Mouse (Mus musculus) heart, embryonic 10.5 days (tissue): Measurements from ENCODE around the gene Bag6. TPM values are rescaled to one million over a fixed set of nuclear protein-coding genes. Genes with fewer than 3 reads are reported as not detected.

Source experiments
- DNase-seq: peaks from one replicate; pipeline ENCODE4 v3.0.0-alpha.2; 2017; ENCODE audit warnings: low spot score
- H3K27ac ChIP-seq: fragments of 300-500 bp; sonication (generic); 2 replicates; pipeline ENCODE4 v1.5.1; 2016; ENCODE audit warnings: mild to moderate bottlenecking
- H3K27me3 ChIP-seq: fragments of 300-500 bp; sonication (generic); 2 replicates; pipeline ENCODE4 v1.6.1; 2016; ENCODE audit warnings: mild to moderate bottlenecking; ENCODE audit not compliant: poor library complexity, insufficient read depth, severe bottlenecking
- H3K36me3 ChIP-seq: fragments of 300-500 bp; sonication (generic); 2 replicates; pipeline ENCODE4 v1.6.1; 2016; ENCODE audit warnings: mild to moderate bottlenecking, moderate library complexity
- H3K4me1 ChIP-seq: fragments of 300-500 bp; sonication (generic); 2 replicates; pipeline ENCODE4 v1.6.1; 2016; ENCODE audit warnings: mild to moderate bottlenecking
- H3K4me3 ChIP-seq: fragments of 300-500 bp; sonication (generic); 2 replicates; pipeline ENCODE4 v1.5.1; 2016; ENCODE audit warnings: mild to moderate bottlenecking, moderate library complexity
- H3K9me3 ChIP-seq: fragments of 300-500 bp; sonication (generic); 2 replicates; pipeline ENCODE4 v1.6.1; 2016; ENCODE audit warnings: mild to moderate bottlenecking, moderate library complexity
- WGBS: fragments of 180-500 bp; shearing (Covaris S2); methylation state at CpG from one replicate; pipeline ENCODE4 v1.1.7; 2016; 5-methylcytosine and 5-hydroxymethylcytosine counted together
- polyA plus RNA-seq: library from polyadenylated mRNA; unstranded; fragments of >200 nt; fragmentation: Nextera tagmentation; extraction: Ambion mirVana; gene quantifications from 2 replicates; pipeline ENCODE4 v1.2.1, GENCODE M21; 2016

The Bag6 gene
- polyA plus RNA-seq = 51.4 and 65.5 TPM in 2 replicates

DNA sequence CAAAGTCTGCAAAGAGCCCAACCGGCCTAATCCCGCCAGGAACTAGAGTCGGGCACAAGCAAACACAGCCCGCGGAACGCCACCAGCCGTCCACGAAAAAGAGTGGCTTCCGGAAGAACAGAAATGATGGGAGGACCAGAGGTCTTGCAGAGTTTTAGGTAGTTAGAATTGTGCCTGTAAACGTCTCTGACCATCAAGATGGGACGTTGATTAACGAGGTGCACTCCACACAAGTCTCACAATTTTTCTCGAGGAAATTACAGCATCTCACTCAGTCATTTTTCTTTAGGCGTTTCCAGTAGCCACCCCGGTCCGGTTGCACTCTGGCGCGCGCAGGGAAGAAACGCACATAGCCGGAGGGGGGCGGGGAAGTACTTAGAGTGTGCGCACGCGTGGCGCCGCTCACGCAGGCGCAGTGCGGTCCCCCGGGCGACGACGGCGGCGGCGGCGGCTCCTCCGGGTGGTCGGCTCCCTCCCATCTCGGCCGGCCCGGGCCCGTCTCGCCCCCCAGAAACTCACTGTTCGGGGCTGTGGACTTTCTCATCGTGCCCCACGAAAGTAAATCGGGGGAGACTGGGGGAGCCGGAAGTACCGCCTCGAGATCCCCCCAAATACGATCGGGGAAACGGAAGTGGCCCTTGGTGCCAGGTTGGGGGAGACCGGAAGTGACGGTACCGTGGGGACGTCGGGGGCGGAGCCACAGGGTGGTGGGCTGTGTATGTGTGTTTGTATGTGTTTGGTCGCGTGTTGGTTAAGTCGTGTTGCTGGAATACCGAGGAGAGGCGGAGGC lies at the start of gene Bag6:
TSS of gene Bag6 (plus strand) at position 378 of the 790 bp plus-strand sequence.
- no peaks in the 10 kb centered on the region for H3K9me3 ChIP-seq
- peaks cover 32% of the 10 kb centered on the region for H3K36me3 ChIP-seq
- peak within 1 kb of the TSS; percentile 99 for H3K27ac ChIP-seq
- under 1% methylated on average over 66 of the region's 66 CpGs for WGBS
- H3K4me1 ChIP-seq = peaks cover 12% of the 10 kb centered on the region; the same call in 1 of the 2 replicates
- no peaks in the 10 kb centered on the region for H3K27me3 ChIP-seq
- peak within 1 kb of the TSS; percentile 84 for H3K4me3 ChIP-seq
- DNase-seq = peak; percentile 95

DNA sequence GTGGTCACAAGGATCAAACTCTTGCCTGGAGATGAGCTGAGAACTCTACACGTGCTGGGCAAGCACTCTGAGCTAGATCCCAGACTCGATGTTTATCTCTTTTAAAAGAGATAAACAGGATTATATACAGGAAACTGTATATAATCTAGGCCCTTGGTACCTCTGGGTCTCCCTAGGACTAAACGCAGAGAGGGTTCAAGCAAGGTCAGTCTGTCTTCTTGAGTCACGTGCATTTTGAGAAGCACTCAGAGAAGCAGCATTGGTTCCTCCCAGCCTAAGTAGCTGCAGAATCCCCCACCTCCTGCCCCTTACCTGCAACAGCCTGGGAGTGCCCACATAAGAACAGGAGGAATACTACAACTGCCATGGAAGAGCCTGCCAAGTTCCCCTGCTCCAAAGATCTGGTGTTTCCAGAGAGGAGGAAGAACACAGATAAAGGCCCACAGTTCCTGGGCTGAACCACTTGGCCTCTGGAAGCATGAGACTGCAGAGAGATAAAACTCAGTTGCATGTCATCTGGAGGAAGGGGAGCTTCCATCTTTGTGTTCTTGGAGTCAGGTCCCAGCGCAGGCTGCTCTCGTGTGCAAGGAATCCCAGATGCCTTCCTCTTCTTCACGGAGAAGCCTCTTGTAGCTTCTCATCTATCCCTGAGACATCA lies 49.6 kb upstream of the Bag6 start, which contains the start of gene Ly6g6f:
TSS of gene Ly6g6f (minus strand) at position 403 of the 658 bp plus-strand sequence.
- peaks cover 17% of the 10 kb centered on the region for H3K4me1 ChIP-seq
- no peaks in the 10 kb centered on the region for H3K9me3 ChIP-seq
- WGBS = 61% methylated on average over 7 of the region's 7 CpGs
- H3K27ac ChIP-seq = no peak within 1 kb of the TSS
- H3K36me3 ChIP-seq = no peaks in the 10 kb centered on the region
- H3K4me3 ChIP-seq = no peak within 1 kb of the TSS
- peaks cover 4% of the 10 kb centered on the region for H3K27me3 ChIP-seq
- DNase-seq = no peak

DNA sequence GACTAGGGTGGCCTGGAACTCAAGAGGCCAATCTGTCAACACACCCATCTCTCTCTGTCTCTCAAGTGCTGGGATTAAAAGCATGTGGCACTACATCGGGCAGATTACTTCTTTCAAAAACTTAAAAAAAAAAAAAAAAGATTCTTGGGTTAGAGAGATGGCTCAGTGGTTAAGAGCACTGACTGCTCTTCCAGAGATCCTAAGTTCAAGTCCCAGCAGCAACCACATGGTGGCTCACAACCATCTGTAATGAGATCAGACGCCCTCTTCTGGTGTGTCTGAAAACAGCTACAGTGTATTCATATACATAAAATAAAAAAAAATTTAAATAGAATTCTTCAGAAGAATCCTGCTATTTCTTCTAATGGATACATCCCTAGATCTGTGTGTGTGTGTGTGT lies 46.8 kb upstream of the Bag6 start:
- H3K4me1 ChIP-seq = peaks cover 17% of the 10 kb centered on the region
- H3K36me3 ChIP-seq = peaks cover 23% of the 10 kb centered on the region
- no peaks in the 10 kb centered on the region for H3K27me3 ChIP-seq
- H3K9me3 ChIP-seq = no peaks in the 10 kb centered on the region
- H3K27ac ChIP-seq = no peak overlapping the region
- 45% methylated on average over 2 of the region's 2 CpGs for WGBS
- H3K4me3 ChIP-seq = no peak overlapping the region
- no peak for DNase-seq

DNA sequence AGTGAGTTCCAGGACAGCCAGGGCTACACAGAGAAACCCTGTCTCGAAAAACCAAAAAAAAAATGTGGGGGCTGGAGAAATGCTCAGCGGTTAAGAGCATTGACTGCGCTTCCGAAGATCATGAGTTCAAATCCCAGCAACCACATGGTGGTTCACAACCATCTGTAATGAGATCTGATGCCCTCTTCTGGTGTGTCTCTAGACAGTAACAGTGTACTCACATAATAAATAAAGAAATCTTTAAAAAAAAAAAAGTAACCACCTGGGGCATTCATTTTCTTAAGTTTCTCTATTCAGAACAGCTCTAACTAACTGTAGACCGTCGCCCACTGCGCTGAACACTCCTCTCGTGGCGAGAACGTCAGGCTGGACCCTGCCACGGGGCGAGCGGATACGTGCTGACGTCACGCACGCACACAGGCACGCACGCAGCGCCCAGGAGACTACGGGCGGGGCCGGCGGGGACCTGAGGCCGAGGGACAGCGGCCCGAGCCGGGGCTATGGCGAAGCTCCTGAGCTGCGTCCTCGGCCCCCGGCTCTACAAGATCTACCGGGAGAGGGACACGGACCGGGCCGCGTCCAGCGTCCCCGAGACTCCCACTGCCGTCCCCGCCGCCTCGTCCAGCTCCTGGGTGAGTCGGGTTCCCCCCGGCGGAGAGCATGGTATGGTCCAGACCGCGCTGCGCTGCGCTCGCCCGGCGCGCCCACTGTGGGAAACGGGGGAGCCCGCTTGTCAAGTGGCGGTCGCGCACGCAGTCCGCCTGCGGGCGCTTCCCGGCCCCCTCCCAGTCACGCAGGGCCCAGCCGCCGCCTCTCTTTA lies 45.9 kb upstream of the Bag6 start, which contains the start of gene Abhd16a:
TSS of gene Abhd16a (plus strand) at position 439 of the 820 bp plus-strand sequence.
- WGBS = 3% methylated on average over 67 of the region's 67 CpGs
- Histone ChIP-seq H3K36me3 (peaks cover 31% of the 10 kb centered on the region), H3K9me3 (no peaks in the 10 kb centered on the region), H3K27ac (peak within 1 kb of the TSS; percentile 99), H3K4me3 (peak within 1 kb of the TSS; percentile 82), H3K4me1 (peaks cover 17% of the 10 kb centered on the region), H3K27me3 (no peaks in the 10 kb centered on the region)
- DNase-seq = peak; percentile 96

DNA sequence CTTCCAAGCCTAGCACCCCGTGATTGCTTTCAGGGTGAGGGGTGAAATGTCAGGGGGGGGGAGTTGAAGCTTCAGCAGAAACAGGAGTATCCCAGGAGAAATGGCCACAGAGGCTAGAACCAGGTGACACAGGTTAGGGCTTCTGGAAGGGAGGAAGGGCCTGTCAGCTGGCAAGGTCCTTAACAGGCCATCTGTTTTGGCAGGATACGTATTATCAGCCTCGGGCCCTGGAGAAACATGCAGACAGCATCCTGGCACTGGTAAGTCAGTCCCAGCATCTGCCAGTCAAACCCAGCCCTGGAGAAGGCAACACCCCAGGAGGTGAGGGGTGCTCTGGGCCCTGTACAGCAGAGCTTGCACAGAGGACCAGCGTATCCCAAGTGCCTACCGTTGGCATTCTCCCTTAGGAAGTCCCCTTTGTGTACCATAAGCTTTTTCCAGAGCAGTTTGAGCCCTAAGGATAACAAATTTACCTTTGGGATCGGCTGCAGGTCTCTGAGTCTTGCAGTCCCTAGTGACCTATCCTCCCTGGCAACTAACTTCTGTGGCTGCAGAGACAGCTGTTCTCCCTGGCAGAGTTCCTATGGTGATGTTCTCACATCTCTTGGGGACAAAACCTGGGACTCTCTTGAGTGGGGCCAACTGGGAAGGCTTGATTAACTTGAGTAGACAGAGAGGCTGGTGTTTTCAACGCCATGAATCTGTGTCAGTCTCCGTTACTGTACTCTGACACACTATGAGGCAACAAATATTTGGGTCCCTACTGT lies 44.6 kb upstream of the Bag6 start:
- WGBS = 65% methylated on average over 8 of the region's 8 CpGs
- peaks cover 43% of the 10 kb centered on the region for H3K36me3 ChIP-seq
- no peaks in the 10 kb centered on the region for H3K9me3 ChIP-seq
- H3K27me3 ChIP-seq = no peaks in the 10 kb centered on the region
- H3K4me3 ChIP-seq = peak overlapping the region; percentile 82
- peaks cover 17% of the 10 kb centered on the region for H3K4me1 ChIP-seq
- peak overlapping the region; percentile 99; the same call in 1 of the 2 replicates for H3K27ac ChIP-seq
- no peak for DNase-seq

DNA sequence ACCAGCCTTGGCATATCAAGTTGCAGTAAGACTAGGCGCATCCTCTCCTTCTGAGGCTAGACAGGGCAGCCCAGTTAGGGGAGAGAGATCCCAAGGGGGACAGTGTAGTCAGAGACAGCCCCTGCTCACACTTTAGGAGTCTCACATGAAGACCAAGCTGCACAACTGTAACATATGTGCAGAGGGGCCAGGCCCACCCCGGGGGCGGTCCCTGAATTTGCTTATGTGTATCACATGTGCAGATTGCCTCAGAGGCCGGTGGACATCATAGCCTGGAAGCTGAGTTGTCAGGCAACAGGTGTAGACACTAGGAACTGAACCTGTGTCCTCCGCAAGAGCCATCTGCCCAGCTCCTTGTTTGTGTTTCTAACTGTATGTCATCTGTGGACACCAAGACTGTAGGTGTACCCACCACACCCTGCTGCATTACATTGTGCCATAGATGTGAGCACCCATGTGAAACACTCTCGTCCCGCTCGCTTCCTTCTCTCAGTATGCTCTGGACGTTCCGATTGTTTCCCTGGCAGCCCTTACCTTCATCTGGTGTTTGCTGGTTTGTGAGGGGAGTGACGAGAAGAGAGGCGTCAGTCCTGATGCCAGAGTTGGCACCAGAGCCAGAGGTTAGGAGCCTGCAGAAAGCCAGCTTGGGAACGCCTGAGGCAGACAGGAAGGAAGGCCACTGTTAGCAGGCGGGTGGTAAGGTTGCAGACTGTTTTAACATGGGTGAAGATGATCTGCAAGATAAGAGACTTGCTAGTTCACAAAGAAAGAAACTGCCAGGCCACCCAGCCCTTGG lies 42.4 kb upstream of the Bag6 start:
- WGBS = 89% methylated on average over 14 of the region's 14 CpGs

DNA sequence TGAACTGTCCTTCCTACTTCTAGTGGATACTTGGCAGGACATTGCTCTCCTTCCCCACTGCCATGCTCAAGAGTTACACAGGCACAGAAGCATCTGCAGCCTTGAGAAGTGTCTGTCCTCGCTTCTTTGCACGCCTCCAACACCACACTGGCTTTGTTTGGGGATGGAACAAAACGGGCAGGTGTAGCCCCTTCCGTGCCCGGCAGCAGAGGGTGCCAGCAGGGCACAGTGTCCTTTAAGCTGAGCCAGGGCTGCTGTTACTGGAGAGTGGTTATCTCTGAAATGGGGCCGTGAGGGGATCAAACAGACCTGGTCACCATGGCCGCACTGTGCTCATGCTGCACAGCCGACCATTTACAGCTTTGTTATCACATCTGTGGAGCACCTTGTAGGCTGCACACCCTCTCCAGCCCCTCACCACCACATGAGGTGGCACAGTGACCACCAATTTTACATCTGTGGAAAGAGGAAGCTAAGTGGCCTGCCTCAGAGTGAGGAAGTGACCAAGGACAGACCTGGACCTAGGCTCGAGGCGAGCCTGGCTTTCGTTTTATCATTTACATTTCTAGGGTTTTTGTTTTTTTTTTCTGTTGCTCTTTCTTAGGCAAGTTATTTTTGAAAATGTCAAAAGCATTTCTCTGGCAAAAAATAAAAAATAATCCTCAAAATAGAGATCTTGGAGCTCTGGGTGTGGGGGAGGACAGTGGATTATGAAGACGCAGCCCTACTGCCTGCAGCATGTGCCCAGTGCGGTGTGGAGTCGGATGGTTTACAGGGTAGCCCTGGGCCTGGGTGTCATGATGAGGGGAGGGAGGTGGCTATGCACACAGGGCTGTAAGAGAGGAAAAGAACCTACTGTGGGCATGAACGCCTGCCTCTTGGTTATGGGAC lies 40.3 kb upstream of the Bag6 start:
- H3K36me3 ChIP-seq = peaks cover 82% of the 10 kb centered on the region

More for the DNA sequence above, 42.4 kb upstream of the Bag6 start:
- DNase-seq = no peak
- Histone ChIP-seq H3K4me1 (peaks cover 17% of the 10 kb centered on the region), H3K27me3 (no peaks in the 10 kb centered on the region), H3K27ac (no peak overlapping the region), H3K4me3 (no peak overlapping the region), H3K9me3 (no peaks in the 10 kb centered on the region), H3K36me3 (peaks cover 65% of the 10 kb centered on the region)

DNA sequence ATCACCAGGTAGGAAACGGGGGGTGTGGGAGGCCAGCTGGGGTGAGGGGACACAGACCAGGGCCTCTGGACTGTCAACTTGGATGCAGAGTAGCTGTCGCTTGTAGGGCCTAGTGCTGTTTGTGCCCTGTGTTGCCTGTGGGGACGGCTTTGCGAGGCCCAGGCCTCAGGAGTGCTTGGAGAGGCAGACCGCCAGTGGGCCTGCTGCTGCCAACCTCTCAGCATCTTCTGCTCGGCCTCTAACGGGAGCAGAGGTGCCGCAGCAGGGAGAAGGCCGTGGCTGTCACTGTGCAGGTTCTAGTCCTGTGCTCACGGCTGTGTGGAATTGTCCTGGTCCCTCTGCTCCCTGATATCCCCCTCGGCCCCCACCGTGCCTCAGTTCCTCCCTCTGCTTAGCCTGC lies 38.4 kb upstream of the Bag6 start:
- Histone ChIP-seq H3K27me3 (no peaks in the 10 kb centered on the region), H3K9me3 (no peaks in the 10 kb centered on the region), H3K4me3 (no peak overlapping the region), H3K4me1 (peaks cover 13% of the 10 kb centered on the region), H3K27ac (peak overlapping the region; percentile 23; the same call in 1 of the 2 replicates), H3K36me3 (peaks cover 93% of the 10 kb centered on the region)
- 90% methylated on average over 12 of the region's 12 CpGs for WGBS
- DNase-seq = no peak

More for the DNA sequence above, 40.3 kb upstream of the Bag6 start:
- Histone ChIP-seq H3K27ac (0 out of 2 replicates have a peak overlapping the region, but pooled peaks have one; percentile 6), H3K4me3 (no peak overlapping the region), H3K9me3 (no peaks in the 10 kb centered on the region), H3K4me1 (peaks cover 12% of the 10 kb centered on the region), H3K27me3 (no peaks in the 10 kb centered on the region)
- DNase-seq = no peak
- 81% methylated on average over 15 of the region's 15 CpGs for WGBS

DNA sequence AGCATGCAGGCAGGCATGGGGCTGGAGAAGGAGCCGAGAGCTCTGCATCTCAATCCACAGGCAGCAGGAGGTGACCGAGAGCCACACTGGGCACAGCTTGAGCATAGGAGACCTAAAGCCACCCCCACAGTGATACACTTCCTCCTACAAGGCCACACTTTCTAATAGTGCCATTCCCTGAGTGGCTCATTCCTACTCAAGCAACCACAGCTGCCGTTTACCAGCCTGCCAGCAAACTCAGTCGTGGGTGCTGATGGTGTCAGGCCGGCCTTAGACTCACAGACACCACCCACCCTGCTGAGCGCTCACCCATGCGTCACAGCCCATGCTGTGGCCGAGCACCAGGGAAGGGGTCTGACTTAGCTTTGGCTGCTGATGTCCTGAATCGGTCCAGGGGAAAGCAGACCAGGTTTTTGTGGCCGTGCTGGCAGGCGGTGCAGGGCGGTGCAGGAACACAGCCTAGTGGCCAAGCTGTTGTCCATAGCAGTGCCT lies 37.8 kb upstream of the Bag6 start:
- H3K27me3 ChIP-seq = no peaks in the 10 kb centered on the region
- no peak overlapping the region for H3K4me3 ChIP-seq
- H3K9me3 ChIP-seq = no peaks in the 10 kb centered on the region
- DNase-seq = no peak
- H3K4me1 ChIP-seq = peaks cover 15% of the 10 kb centered on the region
- no peak overlapping the region for H3K27ac ChIP-seq
- peaks cover 93% of the 10 kb centered on the region for H3K36me3 ChIP-seq
- WGBS = 82% methylated on average over 12 of the region's 12 CpGs

DNA sequence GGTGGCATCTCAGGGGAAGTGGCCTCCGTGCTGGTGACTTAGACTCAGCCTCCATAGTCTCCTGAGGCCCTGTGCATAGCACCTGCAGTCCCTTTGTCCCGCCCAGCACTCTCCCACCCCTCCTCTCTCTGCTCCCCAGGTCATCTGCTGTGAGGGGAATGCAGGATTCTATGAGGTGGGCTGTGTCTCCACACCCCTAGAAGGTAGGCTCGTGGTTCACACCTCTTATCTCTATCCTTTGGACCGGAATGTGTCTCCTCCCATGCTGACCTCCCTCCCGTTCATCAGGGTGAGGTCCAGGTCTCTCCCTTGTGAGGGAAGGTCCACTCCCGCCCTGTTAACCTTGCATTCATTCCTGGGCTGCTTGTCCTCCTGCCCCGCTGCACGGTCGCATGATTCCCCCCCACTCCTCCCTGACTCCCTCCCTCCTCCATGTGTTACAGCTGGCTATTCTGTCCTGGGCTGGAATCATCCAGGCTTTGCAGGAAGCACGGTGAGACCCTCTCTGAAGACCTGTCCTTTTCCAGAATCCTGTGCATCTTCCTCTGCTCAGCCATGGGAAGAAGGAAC lies 34.7 kb upstream of the Bag6 start:
- H3K27me3 ChIP-seq = no peaks in the 10 kb centered on the region
- H3K4me3 ChIP-seq = no peak overlapping the region
- no peak for DNase-seq
- H3K4me1 ChIP-seq = peaks cover 31% of the 10 kb centered on the region
- no peaks in the 10 kb centered on the region for H3K9me3 ChIP-seq
- H3K27ac ChIP-seq = peak overlapping the region; percentile 3; the same call in 1 of the 2 replicates
- peaks cover 90% of the 10 kb centered on the region for H3K36me3 ChIP-seq
- WGBS = 63% methylated on average over 10 of the region's 10 CpGs
